Mouse (Mus musculus): ENCODE results near the gene Gm9922. TPM values are rescaled to one million over a fixed set of nuclear protein-coding genes. Genes with fewer than 3 reads are reported as not detected.

Gm9922 gene
- polyA plus RNA-seq, 1 experiment from 2014 or later, result not detected

- no peaks in the 10 kb centered on the region for H3K9me3 ChIP-seq (ENCODE audit: control insufficient read depth, low read length)
- H3K36me3 ChIP-seq (ENCODE audit: control insufficient read depth, insufficient read depth, low read length), result no peaks in the 10 kb centered on the region
- no peak overlapping the region for H3K4me3 ChIP-seq (ENCODE audit: low read depth, low read length)
- H3K4me2 ChIP-seq (ENCODE audit: low read depth, low read length), result no peak overlapping the region
- no peaks in the 10 kb centered on the region for H3K4me1 ChIP-seq (ENCODE audit: control insufficient read depth, insufficient read depth, low read length)
- no peaks in the 10 kb centered on the region for H3K27me3 ChIP-seq (ENCODE audit: control insufficient read depth, insufficient read depth, low read length)
- H3K9ac ChIP-seq (replicated peaks; ENCODE audit: low read depth, low read length), result no peak overlapping the region
- no peak for ATAC-seq (ENCODE audit: low read depth)
- WGBS, result 88% methylated on average over 5 of the region's 5 CpGs
- H3K27ac ChIP-seq (ENCODE audit: low read depth, low read length), result no peak overlapping the region
Measured at GRCm38 (mm10) chr14:101707088-101707487, 22.5 kb downstream of the Gm9922 start.

- H3K4me1 ChIP-seq (ENCODE audit: control insufficient read depth, insufficient read depth, low read length), result no peaks in the 10 kb centered on the region
- no peaks in the 10 kb centered on the region for H3K9me3 ChIP-seq (ENCODE audit: control insufficient read depth, low read length)
- no peak overlapping the region for H3K4me3 ChIP-seq (ENCODE audit: low read depth, low read length)
- no peak overlapping the region for H3K4me2 ChIP-seq (ENCODE audit: low read depth, low read length)
- no peaks in the 10 kb centered on the region for H3K36me3 ChIP-seq (ENCODE audit: control insufficient read depth, insufficient read depth, low read length)
- ATAC-seq (ENCODE audit: low read depth), result no peak
- H3K27ac ChIP-seq (ENCODE audit: low read depth, low read length), result no peak overlapping the region
- 88% methylated on average over 4 of the region's 4 CpGs for WGBS
- no peaks in the 10 kb centered on the region for H3K27me3 ChIP-seq (ENCODE audit: control insufficient read depth, insufficient read depth, low read length)
- H3K9ac ChIP-seq (replicated peaks; ENCODE audit: low read depth, low read length), result no peak overlapping the region
Measured at GRCm38 (mm10) chr14:101704479-101704878, 25.1 kb downstream of the Gm9922 start.

- ATAC-seq (ENCODE audit: low read depth), result no peak
- no peak overlapping the region for H3K9ac ChIP-seq (replicated peaks; ENCODE audit: low read depth, low read length)
- H3K9me3 ChIP-seq (ENCODE audit: control insufficient read depth, low read length), result no peaks in the 10 kb centered on the region
- no peak overlapping the region for H3K4me2 ChIP-seq (ENCODE audit: low read depth, low read length)
- 0 out of 2 replicates have a peak, but pooled peaks cover 3% of the 10 kb centered on the region for H3K36me3 ChIP-seq (ENCODE audit: control insufficient read depth, insufficient read depth, low read length)
- WGBS, result 82% methylated on average over 2 of the region's 2 CpGs
- no peaks in the 10 kb centered on the region for H3K27me3 ChIP-seq (ENCODE audit: control insufficient read depth, insufficient read depth, low read length)
- no peaks in the 10 kb centered on the region for H3K4me1 ChIP-seq (ENCODE audit: control insufficient read depth, insufficient read depth, low read length)
- no peak overlapping the region for H3K4me3 ChIP-seq (ENCODE audit: low read depth, low read length)
- no peak overlapping the region for H3K27ac ChIP-seq (ENCODE audit: low read depth, low read length)
Measured at GRCm38 (mm10) chr14:101688406-101688805, 41.2 kb downstream of the Gm9922 start.

GRCm38 (mm10) chr14:101687696-101688095 is 41.9 kb downstream of the Gm9922 start:
- Histone ChIP-seq H3K4me1 (ENCODE audit: control insufficient read depth, insufficient read depth, low read length) (no peaks in the 10 kb centered on the region), H3K9ac (replicated peaks; ENCODE audit: low read depth, low read length) (no peak overlapping the region), H3K9me3 (ENCODE audit: control insufficient read depth, low read length) (no peaks in the 10 kb centered on the region), H3K4me3 (ENCODE audit: low read depth, low read length) (no peak overlapping the region), H3K4me2 (ENCODE audit: low read depth, low read length) (no peak overlapping the region), H3K27me3 (ENCODE audit: control insufficient read depth, insufficient read depth, low read length) (no peaks in the 10 kb centered on the region), H3K36me3 (ENCODE audit: control insufficient read depth, insufficient read depth, low read length) (0 out of 2 replicates have a peak, but pooled peaks cover 2% of the 10 kb centered on the region), H3K27ac (ENCODE audit: low read depth, low read length) (no peak overlapping the region)
- WGBS, result 89% methylated on average over 6 of the region's 6 CpGs
- no peak for ATAC-seq (ENCODE audit: low read depth)

Other genes starting within 250 kb of the Gm9922 start
- 5.3 and 6.1 TPM in 2 replicates for gene Tbc1d4, start 120.6 kb downstream of the Gm9922 start, polyA plus RNA-seq (2014; fragmentation: Nextera tagmentation; extraction: Ambion mirVana)
- gene Commd6, start 89.1 kb downstream of the Gm9922 start, polyA plus RNA-seq (2014; fragmentation: Nextera tagmentation; extraction: Ambion mirVana), result 90.2 and 102 TPM in 2 replicates
- gene Uchl3, start 75.8 kb downstream of the Gm9922 start, polyA plus RNA-seq (2014; fragmentation: Nextera tagmentation; extraction: Ambion mirVana), result 237 and 280 TPM in 2 replicates
- gene Lmo7, start 143 bp upstream of the Gm9922 start, polyA plus RNA-seq (2014; fragmentation: Nextera tagmentation; extraction: Ambion mirVana), result 1.0 and 1.7 TPM in 2 replicates